Mouse (Mus musculus) G1E (cell line): Measurements from ENCODE around the gene Dpp9.

Experiments
- CTCF ChIP-seq: IDR thresholded peaks from 2 replicates; pipeline ENCODE4 v1.5.1; 2012; ENCODE audit warnings: low read depth, low read length, inconsistent platforms, mixed read lengths
- GATA1 ChIP-seq: IDR thresholded peaks from 2 replicates; pipeline ENCODE4 v1.6.1; 2012; ENCODE audit warnings: borderline replicate concordance, low read length, inconsistent platforms, mixed read lengths
- GATA2 ChIP-seq: IDR thresholded peaks from 2 replicates; pipeline ENCODE4 v1.6.1; 2012; ENCODE audit warnings: low read depth, low read length, inconsistent platforms, borderline replicate concordance
- POLR2AphosphoS5 ChIP-seq: IDR thresholded peaks from 2 replicates; pipeline ENCODE4 v1.6.1; 2012; ENCODE audit warnings: low read depth, low read length, inconsistent platforms; ENCODE audit not compliant: insufficient replicate concordance

DNA sequence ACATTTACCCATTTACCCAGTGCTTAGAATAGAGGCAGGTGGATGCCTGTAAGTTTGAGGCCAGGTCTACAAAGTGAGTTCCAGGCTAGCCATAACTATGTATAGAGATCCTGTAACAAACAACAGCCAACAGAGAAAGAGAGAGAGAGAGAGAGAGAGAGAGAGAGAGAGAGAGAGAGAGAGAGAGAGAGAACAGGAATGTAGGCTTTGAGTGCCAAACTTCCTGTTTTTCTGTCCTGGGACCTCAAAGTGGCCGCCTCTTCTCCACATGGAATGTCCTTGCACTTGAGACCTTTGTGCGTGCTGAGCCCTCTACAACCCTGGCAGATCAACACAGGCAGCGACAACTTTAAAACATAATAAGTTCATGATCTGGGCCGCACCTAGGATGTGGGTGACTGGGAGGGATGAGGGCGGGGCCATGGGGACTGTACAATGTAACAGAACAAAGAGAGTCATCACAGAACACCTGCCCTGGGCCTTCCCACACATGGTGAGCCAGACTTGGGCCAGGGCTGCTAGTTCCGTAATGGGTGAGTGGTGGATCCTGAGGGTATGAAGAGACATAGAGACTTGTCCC, 55.1 kb downstream of the Dpp9 start:
- TF ChIP-seq CTCF (no peak), GATA1 (no peak), POLR2AphosphoS5 (no peak), GATA2 (no peak)
